Mouse (Mus musculus) liver, embryonic 14.5 days (tissue): ENCODE results near the gene Pbxip1. TPM values are rescaled to one million over a fixed set of nuclear protein-coding genes. Genes with fewer than 3 reads are reported as not detected.

ENCODE experiments used
- ATAC-seq: fragments of 200-750 bp; cut with Nextera tagmentation; 2 replicates; pipeline ENCODE4 v1.8.0; 2017; ENCODE audit warnings: moderate number of reproducible peaks, mild to moderate bottlenecking, moderate library complexity; ENCODE audit not compliant: insufficient read depth
- DNase-seq, 3 experiments: peaks; one replicate each; pipeline ENCODE4 v3.0.0-alpha.2; 2012 to 2013; ENCODE audit warnings: low read depth in 3 of 3, low spot score in 3 of 3
- H3K27ac ChIP-seq: fragments of 300-500 bp; sonication (generic); 2 replicates; pipeline ENCODE4 v1.5.1; 2014; ENCODE audit warnings: moderate library complexity, mild to moderate bottlenecking, control low read depth, inconsistent platforms
- H3K27me3 ChIP-seq: fragments of 300-500 bp; sonication (generic); 2 replicates; pipeline ENCODE4 v1.6.1; 2014; ENCODE audit warnings: mild to moderate bottlenecking, low read length, moderate library complexity; ENCODE audit not compliant: control insufficient read depth, insufficient read depth
- H3K36me3 ChIP-seq: fragments of 300-500 bp; sonication (generic); replicated peaks from 2 replicates; pipeline ENCODE4 v1.6.1; 2014; ENCODE audit warnings: low read depth; ENCODE audit not compliant: control insufficient read depth, insufficient read depth
- H3K4me1 ChIP-seq, 2 experiments: fragments of 200-500 bp in 1 of 2; fragments of 300-500 bp in 1 of 2; sonication (generic) in 1 of 2; replicated peaks; 2 replicates each; pipeline ENCODE4 v1.6.1; 2012 to 2014; ENCODE audit warnings: antibody characterized with exemption in 1 of 2, inconsistent platforms in 1 of 2, low read length in 1 of 2; ENCODE audit not compliant: control insufficient read depth in 2 of 2, insufficient read depth in 2 of 2
- H3K4me2 ChIP-seq: fragments of 300-500 bp; sonication (generic); 2 replicates; pipeline ENCODE4 v1.6.1; 2014; ENCODE audit warnings: low read depth, mild to moderate bottlenecking, control low read depth, moderate library complexity
- H3K4me3 ChIP-seq, 2 experiments: fragments of 200-500 bp in 1 of 2; fragments of 300-500 bp in 1 of 2; sonication (generic) in 1 of 2; 2 replicates each; pipeline ENCODE4 v1.5.1; 2012 to 2014; ENCODE audit warnings: low read depth in 2 of 2, low read length in 2 of 2, mild to moderate bottlenecking in 2 of 2, control low read depth in 1 of 2, inconsistent platforms in 1 of 2, moderate library complexity in 1 of 2; ENCODE audit not compliant: insufficient read depth in 1 of 2
- H3K9ac ChIP-seq: fragments of 300-500 bp; sonication (generic); replicated peaks from 2 replicates; pipeline ENCODE4 v1.6.1; 2014; ENCODE audit warnings: mild to moderate bottlenecking, control low read depth, moderate library complexity
- H3K9me3 ChIP-seq: fragments of 300-500 bp; sonication (generic); 2 replicates; pipeline ENCODE4 v1.6.1; 2016; ENCODE audit warnings: low read length, mixed read lengths; ENCODE audit not compliant: control insufficient read depth
- CTCF ChIP-seq: IDR thresholded peaks from 2 replicates; pipeline ENCODE4 v1.5.1; 2016; ENCODE audit warnings: antibody characterized with exemption, low read depth, control low read depth
- EP300 ChIP-seq: IDR thresholded peaks from 2 replicates; pipeline ENCODE4 v1.6.1; 2016; ENCODE audit warnings: antibody characterized with exemption, low read depth
- WGBS: fragments of 180-500 bp; shearing (Covaris S2); extraction: QIAGEN DNeasy Blood & Tissue Kit; methylation state at CpG from one replicate; pipeline ENCODE4 v1.1.7; 2014; ENCODE audit not compliant: insufficient replicate concordance; 5-methylcytosine and 5-hydroxymethylcytosine counted together
- polyA plus RNA-seq, 2 experiments: library from polyadenylated mRNA; depleted of rRNA in 1 of 2; stranded (reverse) in 1 of 2; unstranded in 1 of 2; fragments of >200 nt; fragmentation: Nextera tagmentation in 1 of 2; extraction: Ambion mirVana in 1 of 2; gene quantifications; 2 replicates each; pipeline versions ENCODE4 v1.2.1 to v1.2.3; 2012 to 2014

The Pbxip1 gene
- 2.2 and 3.1 TPM in 2 replicates for polyA plus RNA-seq (2012; rRNA removed)
- 2.8 and 3.3 TPM in 2 replicates for polyA plus RNA-seq (2014; fragmentation: Nextera tagmentation; extraction: Ambion mirVana)

- peak within 1 kb of the TSS; percentile 63 for H3K9ac ChIP-seq
- peak within 1 kb of the TSS; percentile 79 for H3K4me2 ChIP-seq
- WGBS = 3% methylated on average over 16 of the region's 16 CpGs
- peak; percentile 60 to 67 (median 65) for DNase-seq
- H3K36me3 ChIP-seq = peaks cover 12% of the 10 kb centered on the region
- no peaks in the 10 kb centered on the region for H3K9me3 ChIP-seq
- no peaks in the 10 kb centered on the region for H3K27me3 ChIP-seq
- no peak within 1 kb of the TSS for H3K27ac ChIP-seq
- peaks cover 4 to 17% of the 10 kb centered on the region in 2 experiments for H3K4me1 ChIP-seq
- peak within 1 kb of the TSS; percentile 59 to 85 for H3K4me3 ChIP-seq
- TF ChIP-seq CTCF (no peak), EP300 (no peak)
- ATAC-seq = peak; percentile 79
These were observed at the start of gene Pbxip1 for GRCm38 (mm10) chr3:89436176-89437113. TSS of gene Pbxip1 (plus strand) at chr3:89436706.

- peaks cover 0 to 12% of the 10 kb centered on the region in 2 experiments; a peak in 2 of 4 replicates for H3K4me1 ChIP-seq
These were observed 48.9 kb upstream of the Pbxip1 start for GRCm38 (mm10) chr3:89387632-89388031.

GRCm38 (mm10) chr3:89388134-89388881 is 48.2 kb upstream of the Pbxip1 start:
- H3K4me3 ChIP-seq = no peak overlapping the region
- WGBS = 42% methylated on average over 11 of the region's 11 CpGs
- H3K27ac ChIP-seq = no peak overlapping the region
- ATAC-seq (no peak), DNase-seq (no peak)
- H3K36me3 ChIP-seq = no peaks in the 10 kb centered on the region
- no peak overlapping the region; the same call in 1 of the 2 replicates for H3K4me2 ChIP-seq
- no peaks in the 10 kb centered on the region for H3K9me3 ChIP-seq
- H3K4me1 ChIP-seq = peaks cover 0 to 12% of the 10 kb centered on the region in 2 experiments; a peak in 2 of 4 replicates
- TF ChIP-seq EP300 = no peak
- TF ChIP-seq CTCF = no peak
- no peak overlapping the region for H3K9ac ChIP-seq
- H3K27me3 ChIP-seq = peaks cover 17% of the 10 kb centered on the region

More at GRCm38 (mm10) chr3:89387632-89388031, 48.9 kb upstream of the Pbxip1 start:
- no peak overlapping the region for H3K4me3 ChIP-seq
- DNase-seq = no peak
- H3K9ac ChIP-seq = no peak overlapping the region
- H3K36me3 ChIP-seq = no peaks in the 10 kb centered on the region
- TF ChIP-seq CTCF (no peak), EP300 (no peak)
- no peaks in the 10 kb centered on the region for H3K9me3 ChIP-seq
- H3K4me2 ChIP-seq = no peak overlapping the region
- H3K27me3 ChIP-seq = peaks cover 13% of the 10 kb centered on the region
- H3K27ac ChIP-seq = no peak overlapping the region
- no peak for ATAC-seq
- WGBS = 55% methylated on average over 11 of the region's 11 CpGs

GRCm38 (mm10) chr3:89388901-89389740 is 47.4 kb upstream of the Pbxip1 start:
- no peak for ATAC-seq
- Histone ChIP-seq H3K27me3 (peaks cover 17% of the 10 kb centered on the region), H3K4me3 (no peak overlapping the region), H3K27ac (no peak overlapping the region), H3K4me1 (peaks cover 2 to 14% of the 10 kb centered on the region in 2 experiments; a peak in 2 of 4 replicates), H3K9ac (no peak overlapping the region), H3K4me2 (no peak overlapping the region), H3K36me3 (no peaks in the 10 kb centered on the region), H3K9me3 (no peaks in the 10 kb centered on the region)
- TF ChIP-seq CTCF (no peak), EP300 (no peak)
- WGBS = 24% methylated on average over 6 of the region's 6 CpGs
- no peak for DNase-seq
